Mouse (Mus musculus): ENCODE measurements around the gene Wasl.

Gene Wasl

GRCm38 (mm10) chr6:24664867-24665458 is at the start of gene Wasl:
Gene Wasl, minus strand, starts transcription at chr6:24665009.
- DNase-seq = peak; percentile 98

DNA sequence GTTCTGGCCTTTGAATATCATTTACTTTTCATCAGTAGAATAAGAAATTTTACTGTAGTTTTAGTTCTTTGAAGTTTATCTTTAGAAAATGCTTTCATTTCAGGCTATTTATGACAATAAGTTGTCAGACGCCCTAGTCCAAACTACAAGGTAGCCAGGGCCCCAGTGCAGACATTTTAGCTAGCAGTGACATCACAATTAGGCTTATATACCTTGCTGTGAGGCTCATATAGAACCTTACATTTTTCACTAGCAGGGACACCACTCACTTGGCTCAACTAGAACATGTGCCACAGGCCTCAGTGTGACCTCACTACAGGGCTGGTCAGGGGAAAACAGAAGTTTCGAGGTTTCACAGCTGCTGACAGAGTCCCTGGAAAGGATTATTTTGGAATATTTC is 42.7 kb upstream of the Wasl start:
- no peak for DNase-seq

- DNase-seq = no peak
Measured at GRCm38 (mm10) chr6:24707090-24707489, 42.3 kb upstream of the Wasl start.

GRCm38 (mm10) chr6:24697216-24697615 is 32.4 kb upstream of the Wasl start:
- no peak for DNase-seq

DNA sequence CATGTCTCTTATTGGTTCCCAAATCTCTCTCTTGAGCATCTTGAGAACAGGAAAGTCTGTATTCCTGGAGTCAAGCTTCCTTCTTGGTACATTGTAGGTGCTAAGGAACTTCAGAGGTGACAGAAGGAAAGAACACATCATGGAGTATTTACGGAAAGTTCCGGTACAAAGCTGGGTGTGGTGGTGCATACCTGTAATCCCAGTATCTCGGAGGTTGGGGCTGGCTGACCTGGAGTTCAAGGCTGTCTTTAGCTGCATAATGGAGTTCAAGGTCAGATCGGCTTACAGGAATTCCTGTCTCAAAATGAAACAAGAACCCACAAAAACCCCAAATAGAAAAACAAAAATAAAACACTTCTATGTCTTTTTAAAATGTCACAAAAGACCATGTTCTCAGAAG is 31.3 kb upstream of the Wasl start:
- DNase-seq = no peak

DNA sequence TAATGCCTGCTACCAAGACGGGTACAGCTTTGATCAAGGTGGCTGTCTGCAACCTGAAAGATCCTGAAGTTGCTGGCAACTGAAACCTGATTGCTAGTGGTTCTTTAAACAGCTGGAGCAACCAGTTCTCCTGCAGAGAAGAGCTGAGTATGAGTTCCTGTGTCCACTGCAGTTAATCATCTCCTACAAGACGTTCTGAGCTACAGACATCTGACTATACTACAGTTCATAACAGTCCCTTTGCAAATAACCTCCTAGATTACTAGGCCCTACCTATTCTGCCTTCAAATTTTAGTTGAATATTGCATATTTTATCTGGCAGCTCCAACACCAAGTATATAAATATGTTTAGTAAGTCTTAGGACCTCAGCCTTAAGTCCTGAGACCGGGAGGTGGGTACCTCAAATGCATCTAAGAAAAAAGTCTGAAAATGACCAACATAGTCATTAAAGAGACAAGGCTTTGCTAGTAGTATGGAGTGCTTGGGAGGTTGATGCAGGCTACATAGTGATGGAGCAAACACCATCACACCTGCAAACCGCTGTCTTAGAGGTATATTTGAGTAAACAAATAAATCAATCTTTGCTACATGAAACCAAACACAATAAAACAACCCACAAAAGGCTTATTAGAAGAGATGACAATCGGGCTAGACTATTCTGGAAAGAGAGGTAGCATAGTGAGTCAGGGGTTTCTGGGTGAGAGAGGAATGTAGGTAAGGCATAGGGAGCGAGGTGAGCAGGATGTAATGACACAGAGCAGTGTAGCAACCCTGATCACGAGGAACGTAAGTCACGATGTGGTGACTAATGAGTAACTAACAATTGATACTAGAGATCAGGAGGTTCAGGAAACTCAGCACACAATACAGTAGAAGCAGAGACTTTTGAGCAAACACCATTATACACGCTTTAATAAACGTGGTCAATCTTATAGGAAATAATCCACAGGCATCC is 29.9 kb upstream of the Wasl start:
- DNase-seq = no peak

DNA sequence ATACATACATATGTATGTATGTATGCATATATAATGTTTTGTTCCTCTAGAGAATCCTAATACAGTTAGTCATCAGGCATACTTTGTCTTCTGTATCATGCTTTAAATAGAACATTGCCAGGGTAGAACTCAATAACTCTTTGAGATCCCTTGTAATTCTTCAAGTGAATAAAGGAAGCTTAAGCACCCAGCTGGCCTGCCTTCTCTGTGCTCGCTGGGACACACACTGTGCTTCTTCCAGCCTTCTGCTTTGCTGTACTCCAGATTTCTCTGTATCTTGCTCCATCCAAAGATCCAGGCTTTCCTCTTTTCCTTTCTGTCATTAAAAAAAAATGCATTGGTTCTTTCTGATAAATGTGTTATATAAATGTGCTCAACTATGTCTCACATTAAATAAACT is 23.1 kb upstream of the Wasl start:
- DNase-seq = no peak

DNA sequence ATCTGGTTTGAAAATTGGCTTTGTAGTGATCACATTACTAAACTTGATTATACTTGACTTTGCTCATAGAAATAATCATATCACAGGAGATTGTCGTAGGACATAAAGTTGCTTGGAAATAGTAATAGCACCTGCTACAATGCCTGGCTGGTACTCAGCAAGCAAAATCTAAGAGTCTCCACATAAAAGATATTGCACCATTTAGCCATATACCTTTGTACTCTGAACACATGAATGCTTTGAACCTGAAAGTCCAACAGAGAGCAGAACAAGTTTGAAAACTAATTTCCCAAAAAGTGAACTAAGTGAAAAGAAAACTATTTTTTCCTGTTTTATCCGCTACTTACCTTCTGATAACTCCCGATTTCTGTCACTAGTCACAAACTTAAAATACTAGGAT is 18.3 kb upstream of the Wasl start:
- no peak for DNase-seq

GRCm38 (mm10) chr6:24667829-24668228 is 3.0 kb upstream of the Wasl start:
- DNase-seq = no peak

DNA sequence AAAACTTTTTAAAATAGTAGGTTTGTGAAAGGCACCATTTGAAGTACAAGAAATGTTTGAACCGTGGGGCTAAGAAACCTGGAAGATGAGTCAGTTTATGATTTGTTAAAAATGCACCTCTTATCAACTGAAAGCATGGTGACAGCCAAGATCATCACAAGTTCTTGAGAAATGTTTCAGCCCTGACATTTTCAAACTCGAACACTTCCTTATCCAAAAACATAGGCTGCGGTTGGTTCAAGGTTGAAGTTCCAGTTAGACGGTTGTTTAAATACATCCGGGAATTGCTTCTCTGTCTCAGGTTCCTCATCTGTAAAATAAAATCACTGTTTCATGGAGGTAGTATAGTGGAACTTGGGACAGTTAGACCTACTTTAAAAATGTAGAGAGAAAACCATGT is 1.4 kb upstream of the Wasl start:
- no peak for DNase-seq

DNA sequence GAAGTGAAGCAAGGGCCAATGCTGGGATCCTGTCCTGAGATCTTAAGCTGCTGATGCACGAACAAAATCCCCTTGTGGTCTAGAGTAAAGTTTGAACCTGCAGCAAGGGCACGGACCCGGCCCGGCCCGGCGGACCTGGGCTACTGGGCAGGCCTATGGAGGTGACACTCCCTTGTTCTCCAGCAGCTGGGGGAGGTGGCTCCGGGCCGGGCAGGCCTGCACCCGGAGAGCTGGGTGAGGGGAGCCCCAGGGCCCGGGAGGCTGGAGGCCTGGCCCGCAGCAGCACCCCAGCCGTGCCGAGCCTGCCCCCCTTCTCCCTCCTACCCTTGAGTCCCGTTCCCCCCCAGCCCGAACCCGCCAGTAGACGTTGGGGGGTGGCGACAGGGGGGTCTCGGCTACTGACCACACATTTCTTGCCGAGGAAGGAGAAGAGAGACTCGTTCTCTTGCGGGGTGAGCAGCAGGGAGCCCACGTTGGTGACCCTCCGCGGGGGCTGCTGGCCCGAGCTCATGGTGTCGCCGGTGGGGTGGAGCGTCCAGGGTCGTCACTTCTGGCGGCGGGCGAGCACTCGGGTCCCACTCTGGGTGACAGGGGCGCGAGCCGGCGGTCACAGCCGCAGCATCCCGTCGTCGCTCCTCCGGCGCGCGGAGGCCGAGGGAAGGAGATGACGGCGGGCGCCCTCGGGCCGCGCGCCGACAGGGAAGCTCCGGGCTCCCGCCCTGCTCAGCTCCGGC is 509 bp downstream of the Wasl start:
- peak; percentile 58 for DNase-seq

- DNase-seq = peak; percentile 27
Measured at GRCm38 (mm10) chr6:24663196-24664132, 1.3 kb downstream of the Wasl start.

- no peak for DNase-seq
Measured at GRCm38 (mm10) chr6:24662483-24662882, 2.3 kb downstream of the Wasl start.

GRCm38 (mm10) chr6:24661879-24662278 is 2.9 kb downstream of the Wasl start:
- DNase-seq = no peak

DNA sequence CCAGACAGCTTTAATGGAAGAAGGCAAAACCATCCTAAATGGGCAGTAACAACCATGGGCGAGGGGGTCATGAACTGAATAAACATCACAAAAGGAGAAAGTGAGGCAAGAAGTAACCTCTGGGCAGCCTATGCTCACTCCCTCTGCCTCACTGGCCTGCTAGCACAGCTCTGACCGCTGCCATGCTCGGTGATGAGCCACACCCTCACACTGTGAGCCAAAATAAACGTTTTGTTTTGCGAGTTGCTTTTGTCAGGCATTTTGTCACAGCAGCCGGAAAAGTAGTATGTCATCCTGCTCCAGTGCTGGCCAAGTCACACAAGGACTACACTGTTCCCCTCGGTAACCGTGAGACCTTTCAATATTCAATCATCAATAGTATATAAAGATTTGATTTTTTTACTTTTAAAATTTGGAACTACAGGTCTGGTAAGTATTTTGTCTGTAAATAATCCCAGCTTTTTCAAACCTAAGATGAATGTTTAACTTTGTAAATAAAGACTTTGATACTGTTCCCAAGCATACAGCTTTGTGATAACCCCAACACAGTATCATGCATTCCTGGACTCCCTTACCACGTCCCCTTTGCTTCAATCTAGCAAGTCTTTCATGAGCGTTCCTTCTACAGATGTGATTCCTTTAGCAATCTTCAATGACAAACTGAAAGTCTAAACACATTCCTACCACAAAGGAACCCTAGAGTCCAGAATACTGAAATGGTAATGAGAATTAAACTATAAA is 7.0 kb downstream of the Wasl start:
- no peak for DNase-seq

DNA sequence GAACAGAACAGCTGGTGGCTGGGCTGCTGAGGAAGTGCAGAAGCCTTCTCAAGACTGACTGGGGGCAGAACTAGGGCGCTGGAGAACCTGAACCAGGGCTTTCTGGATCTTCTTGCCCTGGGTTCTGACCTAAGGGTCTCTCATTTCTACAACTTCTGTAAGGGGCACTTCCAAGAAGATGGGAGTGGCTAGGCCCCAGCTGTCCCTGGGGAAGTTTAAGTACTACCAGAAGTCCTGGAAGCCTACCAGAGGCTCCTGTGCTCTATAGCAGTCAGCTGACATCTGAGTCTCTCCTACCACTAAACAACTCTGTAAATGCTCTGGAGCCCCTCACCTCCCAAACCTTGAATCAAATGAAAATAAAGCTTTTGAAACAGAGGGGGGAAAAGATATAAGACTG is 8.7 kb downstream of the Wasl start:
- DNase-seq = no peak

GRCm38 (mm10) chr6:24651538-24651937 is 13.3 kb downstream of the Wasl start:
- DNase-seq = no peak

DNA sequence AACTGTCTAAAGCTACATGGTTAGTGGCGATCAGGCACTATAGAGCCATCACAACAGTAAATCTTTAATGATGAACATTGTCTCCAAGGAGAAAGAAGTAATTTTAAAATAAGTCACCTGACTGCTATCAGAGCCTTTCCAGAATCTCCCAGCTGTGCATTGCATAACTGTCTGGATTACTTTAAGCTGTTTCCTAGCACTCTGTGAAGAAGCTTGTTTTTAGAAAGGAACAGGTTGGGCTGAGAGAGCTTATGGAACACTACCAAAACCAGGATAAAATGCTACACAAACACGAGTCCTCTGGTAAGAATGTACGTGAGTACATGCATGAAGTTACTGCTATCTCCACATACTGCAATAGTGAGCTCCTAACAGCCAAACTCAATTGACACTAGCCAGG is 14.1 kb downstream of the Wasl start:
- no peak for DNase-seq

- DNase-seq = no peak
Measured at GRCm38 (mm10) chr6:24648403-24648802, 16.4 kb downstream of the Wasl start.

GRCm38 (mm10) chr6:24647103-24647691 is 17.6 kb downstream of the Wasl start:
- DNase-seq = no peak

DNA sequence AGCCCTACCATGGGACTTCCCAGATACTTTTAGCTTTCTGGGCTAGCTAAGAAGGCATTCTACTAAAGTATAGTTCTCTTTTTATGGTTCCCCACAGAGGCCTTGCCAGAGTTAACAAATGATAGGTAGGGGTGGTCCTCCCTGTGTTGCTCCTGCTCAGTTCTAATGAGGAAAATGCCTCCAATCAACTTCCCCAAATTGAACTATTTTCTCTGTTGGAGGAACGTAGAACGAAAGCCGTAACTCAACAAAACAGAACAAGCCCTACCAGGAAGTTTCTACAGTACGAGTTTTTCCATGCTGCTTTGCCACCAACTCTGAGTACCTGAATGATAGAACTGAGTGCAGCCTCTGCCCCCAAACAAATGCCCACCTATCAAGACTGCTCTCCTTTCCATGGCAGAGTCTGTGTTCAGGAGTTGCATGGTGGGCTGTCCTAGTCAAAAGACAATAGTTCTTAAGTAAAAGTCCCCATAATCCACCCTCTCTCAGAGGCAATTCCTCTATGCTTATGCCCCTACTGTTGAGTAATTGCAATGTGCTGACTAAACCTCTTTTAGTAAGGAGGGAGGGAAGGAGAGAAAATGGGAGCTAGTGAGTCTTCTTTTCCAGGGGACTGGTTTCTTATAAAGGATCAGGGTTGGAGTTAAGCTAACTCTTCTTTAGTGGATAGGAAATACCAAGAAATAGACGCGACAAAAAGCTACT is 19.3 kb downstream of the Wasl start:
- DNase-seq = no peak

All from lung, postnatal 14 days (tissue).